Mouse (Mus musculus) retina, adult 2 months (tissue): ENCODE data around the gene Blm.

ENCODE experiments used
- DNase-seq: peaks from one replicate; pipeline ENCODE4 v3.0.0-alpha.2; 2012; ENCODE audit warnings: low read depth, low spot score

Gene Blm

DNA sequence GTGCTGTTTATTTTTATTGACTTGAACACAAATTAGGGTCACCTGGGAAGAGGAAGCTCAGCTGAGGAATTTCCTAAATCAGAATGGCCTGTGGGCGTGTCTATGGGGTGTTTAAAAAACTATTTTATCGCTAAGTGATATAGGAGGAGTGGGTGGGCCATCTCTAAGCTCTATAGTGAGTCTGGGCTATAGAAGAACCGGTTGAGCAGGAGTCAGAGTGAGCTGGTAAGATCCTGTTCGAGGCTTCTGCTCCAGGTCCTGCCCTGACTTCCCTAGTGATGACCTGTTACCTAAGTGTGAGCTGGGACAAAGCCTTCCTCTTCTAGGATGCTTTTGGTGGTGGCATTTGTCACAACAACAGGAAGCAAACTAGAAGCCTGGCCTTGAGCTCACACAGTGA lies 94.2 kb downstream of the Blm start:
- no peak for DNase-seq

DNA sequence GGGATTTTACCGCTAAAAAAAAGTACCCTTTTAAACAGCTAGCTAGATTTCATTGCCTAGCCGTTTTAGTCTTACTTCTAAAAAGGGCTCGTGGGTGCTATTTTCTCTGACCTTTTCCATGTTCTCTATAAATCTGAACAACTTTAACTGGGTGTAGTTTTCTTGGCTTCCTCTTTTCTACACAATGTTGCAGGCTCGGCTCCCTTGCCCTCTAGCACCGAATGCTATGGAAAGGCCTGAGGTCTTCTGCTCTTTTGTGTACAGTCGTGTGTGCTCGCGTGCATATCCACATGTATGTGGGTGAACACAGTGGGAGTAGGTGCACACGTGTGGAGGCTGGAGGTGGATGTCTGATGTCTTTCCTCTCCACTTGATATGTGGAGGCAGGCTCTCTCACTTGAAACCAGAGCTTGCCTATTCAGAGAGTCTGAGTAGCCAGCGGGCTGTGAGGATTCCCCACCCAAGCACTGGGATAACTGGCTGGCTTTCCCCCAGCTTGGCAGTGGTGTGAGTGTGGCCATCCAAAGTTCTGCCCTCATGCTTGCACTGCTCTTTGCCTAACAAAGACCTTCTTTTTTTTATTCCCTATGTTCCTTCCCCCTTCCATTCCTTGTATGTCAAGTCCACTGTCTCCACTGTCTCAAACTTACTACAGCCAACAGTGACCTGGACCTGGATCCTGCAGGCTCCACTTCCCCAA lies 95.0 kb downstream of the Blm start:
- no peak for DNase-seq

DNA sequence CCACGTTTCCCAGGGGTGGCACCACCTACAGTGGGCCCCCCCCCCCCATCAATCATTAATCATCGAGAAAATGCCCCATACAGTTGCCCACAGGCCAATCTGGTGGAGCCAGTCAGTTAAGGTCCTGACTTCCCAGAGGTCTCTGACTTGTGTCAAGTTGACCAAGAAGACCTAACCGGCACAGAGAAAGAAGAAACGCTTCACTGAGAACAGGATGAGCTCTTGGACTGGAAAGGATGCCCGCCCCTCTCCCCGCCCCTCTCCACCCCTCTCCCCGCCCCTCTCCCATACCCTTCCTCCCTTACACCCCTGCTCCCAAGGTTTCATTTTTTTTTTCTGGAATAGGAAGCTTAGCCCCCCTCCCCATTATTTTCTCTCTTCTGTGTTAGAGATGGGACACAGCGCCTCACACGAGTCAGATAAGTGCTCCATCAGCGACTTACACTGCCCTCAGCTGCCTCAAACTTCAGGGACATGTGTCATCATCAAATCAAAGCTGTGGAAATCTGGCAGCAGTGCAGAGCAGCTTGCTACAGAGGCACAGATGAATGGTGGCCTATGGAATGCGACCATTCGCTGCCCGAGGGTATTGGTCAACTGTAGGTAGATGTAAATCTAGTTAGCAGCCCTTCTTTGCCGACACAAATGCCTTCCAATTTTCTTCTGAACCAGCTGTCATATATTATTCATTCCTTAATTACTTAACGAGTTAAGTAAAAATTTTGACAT lies 95.7 kb downstream of the Blm start:
- DNase-seq: no peak

DNA sequence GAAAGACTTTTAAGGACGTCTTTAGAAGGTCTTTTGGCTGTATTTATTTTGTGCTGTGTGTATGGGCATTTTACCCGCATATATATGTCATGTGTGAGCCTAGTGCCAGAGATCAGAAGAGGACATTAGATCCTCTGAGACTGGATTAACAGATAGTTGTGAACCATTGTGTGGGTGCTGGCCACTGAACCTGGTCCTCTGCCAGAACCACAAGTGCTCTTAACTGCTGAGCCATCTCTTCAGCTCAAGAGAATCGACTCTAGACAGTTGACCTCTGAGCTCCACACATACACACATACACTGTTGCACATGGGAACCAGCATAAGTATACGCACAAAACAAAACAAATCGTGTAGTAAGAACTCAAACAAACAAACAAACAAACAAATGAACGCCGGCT lies 98.3 kb downstream of the Blm start:
- no peak for DNase-seq

DNA sequence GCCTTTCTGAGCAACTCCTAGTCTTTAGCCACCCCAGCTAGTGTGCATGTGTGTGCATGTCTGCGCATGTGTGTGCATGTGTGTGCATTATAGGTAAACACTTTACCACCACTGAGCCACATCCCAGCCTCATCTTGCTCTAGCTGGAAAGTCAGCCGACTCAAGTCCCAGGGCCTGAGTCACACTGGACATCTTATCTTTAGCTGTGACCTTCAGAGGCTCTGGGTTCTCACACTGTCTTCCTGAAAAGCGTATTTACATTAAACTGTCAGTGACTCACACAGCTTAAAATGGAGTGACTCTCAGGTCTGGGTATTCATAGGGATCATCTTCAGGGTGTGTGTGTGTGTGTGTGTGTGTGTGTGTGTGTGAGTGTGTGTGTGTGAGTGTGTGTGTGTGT lies 99.3 kb downstream of the Blm start:
- no peak for DNase-seq

DNA sequence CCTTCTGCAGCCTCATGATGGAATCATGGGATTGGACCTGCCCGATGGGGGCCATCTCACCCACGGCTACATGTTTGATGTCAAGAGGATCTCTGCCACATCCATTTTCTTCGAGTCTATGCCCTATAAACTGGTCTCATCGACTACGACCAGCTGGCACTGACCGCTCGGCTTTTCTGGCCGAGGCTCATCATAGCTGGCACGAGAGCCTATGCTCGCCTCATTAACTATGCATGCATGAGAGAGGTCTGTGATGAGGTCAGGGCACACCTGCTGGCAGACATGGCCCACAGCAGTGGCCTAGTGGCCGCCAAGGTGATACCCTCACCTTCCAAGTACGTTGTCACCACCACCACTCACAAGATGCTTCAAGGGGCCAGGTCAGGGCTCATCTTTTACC lies 105.3 kb downstream of the Blm start:
- DNase-seq: no peak

DNA sequence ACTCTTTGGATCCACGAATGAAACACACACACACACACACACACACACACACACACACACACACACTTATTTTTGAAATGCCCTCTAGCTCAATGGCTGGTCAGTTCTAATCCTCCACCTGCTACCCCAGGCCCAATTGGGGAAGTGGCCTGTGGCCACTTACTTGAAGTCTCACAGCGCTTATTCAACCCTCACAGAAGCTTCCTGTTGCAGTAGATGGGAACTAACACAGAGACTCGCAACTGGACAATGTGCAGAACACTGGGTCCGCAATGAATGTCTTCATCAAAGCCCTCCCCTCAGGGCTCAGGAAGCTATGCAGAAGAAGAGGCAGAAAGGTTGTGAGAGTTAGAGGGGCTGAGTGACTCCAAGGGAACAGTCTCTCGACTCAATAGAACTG lies 107.2 kb downstream of the Blm start:
- no peak for DNase-seq

DNA sequence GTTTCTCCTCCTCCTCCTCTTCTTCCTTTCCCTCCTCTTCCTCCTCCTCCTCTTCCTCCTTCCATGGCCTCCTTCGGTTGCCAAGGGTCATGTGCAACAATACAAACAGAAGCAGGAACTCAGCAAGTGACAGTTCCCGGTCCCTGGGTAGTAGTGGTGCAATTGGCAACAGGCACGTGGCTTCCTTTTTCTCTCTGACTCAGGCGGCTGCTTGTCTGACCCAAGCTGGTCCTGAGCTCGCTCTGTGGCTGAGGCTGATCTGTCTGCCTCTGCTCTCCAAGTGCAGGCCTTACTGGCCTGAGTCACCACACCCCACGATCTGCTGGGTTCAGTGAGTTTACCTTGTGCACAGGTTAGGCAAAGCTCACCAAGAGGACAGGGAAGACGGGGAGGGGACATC lies 108.6 kb downstream of the Blm start:
- DNase-seq: no peak

DNA sequence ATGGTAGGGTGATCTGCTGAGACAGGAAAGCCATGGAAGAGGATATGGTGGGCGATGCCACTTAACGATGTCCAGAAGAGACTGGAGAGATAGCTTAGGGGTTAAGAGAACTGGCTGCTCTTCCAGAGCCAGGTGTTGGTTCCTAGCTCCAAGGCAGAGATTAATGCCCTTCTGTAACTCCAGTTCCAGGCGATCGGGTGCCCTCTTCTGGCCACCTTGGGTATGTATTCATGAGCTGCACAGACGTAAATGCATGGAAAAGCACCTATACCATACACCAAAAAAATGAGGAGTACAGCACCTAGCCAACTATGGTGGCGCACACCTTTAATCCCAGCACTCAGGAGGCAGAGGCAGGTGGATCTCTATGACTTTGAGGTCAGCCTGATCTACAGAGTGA lies 110.2 kb downstream of the Blm start:
- no peak for DNase-seq

DNA sequence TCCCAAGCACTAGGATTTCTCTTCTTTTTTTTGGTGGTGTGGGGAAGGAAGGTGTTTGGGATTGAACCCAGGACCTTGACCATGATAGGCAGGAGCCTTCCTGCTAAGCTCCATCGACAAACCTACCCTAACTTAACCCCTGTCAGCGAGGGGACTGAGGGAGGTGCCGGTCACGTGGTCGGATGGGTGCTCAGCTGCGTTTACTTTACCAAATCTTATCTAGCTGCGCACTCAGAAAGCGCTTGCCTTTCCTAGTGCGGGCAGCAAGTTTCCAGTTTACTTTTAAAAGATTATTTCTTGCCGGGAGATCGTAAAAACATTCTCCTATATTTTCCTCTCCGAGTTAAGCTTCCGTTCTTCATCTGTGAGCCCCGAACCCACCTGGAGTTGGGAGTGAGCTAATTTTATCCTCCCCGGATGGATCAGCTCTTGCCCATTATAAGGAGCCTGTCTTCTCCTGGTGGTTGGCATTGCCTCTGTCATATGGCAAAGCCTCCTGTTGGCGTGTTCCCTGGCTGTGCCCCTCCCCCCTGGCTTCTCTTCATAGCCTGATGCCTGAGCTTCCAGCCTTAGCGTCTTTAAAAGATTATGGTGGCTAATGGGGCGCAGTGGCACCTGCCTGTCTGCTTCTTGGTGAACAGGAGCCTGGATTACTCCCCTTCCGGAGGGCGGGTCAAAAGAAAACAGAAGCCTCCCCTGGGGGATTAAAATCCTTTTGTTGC lies 112.0 kb downstream of the Blm start:
- peak; percentile 53 for DNase-seq

DNA sequence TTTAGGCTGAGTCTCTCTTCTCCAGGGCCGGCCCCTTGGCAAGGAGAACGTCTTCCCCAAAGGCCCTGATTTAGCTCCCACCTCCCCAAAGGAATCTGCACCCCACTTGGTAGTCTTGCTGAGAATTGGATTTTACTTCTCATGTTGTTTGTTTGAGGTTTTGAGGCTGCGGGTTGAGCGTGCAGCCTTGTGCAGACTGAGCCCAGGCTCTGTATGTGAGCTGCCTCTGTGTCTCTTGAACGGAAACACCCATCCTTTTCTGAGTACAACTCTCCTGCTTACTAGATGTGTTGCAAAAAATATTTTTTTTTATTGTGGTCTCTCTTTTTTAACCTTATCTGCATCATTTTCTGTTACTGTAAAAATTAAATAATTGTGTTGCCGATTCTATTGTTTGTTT lies 113.3 kb downstream of the Blm start:
- DNase-seq: no peak

DNA sequence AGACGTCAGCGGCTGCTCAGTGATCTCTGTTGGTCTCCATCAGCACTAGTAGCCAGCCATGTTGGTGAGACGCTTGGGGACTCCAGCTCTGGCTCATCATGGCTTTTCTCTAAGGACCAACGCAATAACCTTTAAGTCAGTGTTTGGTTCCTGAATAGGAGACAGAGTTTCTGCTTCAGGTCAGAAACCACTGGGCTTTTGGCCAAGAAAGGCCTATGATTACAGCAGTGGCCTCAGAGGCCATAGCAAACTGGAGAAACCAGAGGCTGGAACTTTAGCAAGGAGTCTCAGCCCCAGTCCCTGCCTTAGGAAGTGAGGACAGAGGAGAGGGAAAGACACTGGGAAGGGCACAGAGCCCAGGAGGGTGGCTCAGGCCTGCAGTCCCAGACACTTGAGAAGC lies 114.3 kb downstream of the Blm start:
- no peak for DNase-seq

DNA sequence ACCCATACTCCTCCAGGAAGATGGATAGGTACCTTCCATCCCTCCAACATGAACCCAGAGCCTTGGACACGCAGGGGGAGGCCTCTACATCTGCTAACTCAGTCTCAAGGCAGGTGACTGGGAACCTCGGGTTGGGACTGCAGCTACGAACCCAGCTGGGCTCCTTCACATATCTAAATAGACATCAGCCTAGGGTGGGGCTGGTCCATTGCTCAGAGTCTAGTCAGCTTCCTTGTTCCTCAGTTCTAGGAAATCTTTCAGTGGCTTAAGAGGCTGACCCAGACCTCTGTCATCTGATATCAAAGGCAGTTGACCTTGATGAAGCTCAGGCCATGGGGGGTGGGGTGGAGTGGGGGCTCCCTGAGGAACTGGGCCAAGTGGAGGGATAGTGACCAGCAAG lies 115.6 kb downstream of the Blm start:
- DNase-seq: no peak

DNA sequence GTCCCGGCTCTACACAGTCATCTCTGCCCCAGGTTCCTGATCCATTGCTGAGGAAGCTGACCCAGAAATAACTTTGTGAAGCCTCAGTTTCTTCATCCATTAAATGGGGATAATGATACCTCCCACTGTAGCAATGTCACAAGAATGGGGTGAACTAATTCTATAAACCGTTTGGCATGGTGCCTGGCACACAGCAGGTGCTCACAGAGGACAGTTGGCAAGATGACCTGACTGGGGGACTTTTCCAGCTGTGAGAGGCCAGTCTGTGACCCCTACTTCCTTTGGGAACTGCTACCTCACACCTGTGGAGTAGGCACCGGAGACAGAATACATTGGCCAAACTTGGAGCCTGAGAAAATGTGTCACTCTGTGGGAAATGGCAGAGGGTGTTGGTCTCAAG lies 116.9 kb downstream of the Blm start:
- DNase-seq: no peak

DNA sequence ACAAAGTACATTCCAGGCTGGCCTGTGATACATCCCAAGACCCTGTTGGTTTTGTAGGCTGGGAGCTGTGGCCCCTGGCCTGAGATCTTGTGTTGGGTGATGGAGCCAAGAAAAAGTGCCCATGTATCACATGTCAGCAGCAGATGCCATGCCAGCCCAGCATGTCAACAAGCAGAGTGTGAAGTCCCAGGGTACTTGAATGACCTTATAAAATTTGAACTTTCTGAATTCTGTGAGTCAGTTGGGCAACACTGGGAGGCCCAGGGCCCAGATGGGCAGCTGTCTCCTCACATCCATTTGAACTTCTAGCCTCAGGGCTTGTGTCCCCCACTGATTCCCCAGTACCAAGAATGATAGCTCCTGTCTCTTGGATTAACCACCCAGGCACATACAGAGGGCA lies 117.3 kb downstream of the Blm start:
- DNase-seq: no peak

DNA sequence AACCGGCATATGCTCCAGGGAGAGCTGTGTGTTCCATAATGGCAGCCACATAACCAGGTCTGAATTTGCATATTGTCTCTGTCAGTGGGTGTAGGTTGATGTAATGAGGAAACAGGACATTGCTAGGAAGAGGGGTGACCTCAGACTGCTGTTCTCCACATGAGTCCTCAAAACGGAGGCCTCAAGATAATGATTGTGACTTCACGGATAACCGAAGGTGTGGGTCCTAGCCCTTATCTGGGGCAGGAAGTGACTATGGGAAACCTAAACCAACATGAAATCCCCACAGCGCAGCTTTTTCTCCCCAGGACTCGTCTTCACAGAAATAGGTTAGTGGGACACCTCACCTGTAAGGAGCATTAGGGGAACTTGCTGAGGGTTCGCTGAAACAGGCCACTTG lies 118.0 kb downstream of the Blm start:
- DNase-seq: no peak

DNA sequence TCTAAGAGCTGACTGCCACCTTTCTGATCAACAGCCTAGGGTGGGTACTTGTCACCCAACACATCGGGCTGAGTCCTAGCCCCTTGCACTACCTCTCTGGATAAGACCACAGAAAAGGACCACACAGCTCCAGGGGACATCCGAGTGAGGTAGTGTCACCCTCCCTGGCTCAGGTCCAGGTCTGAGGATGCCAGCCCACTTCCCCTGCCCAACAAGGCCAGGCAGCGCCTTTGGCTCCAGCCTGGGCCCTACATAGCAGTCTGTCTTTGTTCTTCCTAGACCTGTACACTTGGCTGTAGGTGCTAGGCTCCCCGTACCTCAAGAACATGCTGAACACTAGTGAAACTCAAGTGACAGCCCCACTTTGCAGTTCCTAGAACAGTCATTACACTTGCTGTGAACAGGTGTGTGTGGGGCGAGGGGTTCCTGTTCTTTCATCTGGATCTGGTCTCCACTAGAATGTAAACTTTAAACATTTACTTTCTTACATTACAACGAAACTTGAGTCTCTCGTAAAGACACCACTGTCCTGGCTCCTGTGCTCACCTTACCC lies 120.5 kb downstream of the Blm start:
- DNase-seq: no peak

DNA sequence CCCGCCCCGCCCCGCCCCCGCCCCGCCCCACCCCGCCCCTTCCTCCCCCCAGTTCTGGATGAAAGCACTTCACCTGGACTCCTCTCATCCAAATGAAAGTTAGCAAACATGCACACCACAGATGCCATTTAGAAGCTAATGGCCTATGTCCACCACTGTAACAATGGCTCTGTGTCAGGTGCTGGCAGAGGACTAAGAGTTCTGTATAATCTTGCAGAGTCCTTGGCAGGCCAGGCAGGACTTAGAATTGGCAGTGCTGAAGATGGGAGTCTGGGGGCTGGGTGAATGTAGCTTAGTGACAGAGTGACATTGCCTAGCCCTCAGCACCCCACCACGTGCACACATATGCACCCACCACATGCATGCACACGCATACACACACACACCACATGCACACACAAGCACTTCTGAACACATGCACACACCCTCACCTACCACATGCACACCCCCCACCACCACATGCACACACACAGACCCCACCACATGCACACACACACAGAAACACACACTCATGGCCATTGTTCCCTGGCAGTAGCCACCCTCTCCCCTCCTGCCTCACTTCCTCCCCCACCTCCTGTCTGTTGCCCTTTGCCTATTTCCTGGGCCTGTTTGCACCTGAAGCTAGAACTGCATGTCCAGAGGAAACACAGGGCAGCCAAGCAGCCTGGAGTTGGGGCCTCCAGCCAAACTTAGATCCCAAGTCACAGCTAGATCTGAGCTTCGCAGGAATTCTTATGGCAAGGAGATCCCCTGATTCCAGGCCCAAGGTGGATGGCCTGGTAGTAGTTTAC lies 121.2 kb downstream of the Blm start:
- DNase-seq: no peak

DNA sequence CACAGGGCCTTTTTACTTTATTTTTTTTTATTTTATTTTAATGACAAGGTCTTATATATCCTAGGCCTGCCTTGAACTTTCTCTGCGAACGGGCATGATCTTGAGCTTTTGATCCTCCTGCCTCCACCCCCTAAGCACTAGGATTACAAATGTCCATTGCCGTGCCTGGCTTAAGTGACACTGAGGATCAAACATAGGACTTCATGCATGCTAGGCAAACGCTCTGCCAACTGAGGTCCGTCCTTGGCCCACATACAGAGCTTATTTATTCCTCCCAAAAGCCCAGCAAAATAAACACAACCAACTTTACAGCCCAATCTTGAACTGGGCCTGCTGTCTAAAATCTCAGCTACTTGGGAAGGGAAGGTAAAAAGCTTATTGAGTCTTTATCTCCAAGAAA lies 122.1 kb downstream of the Blm start:
- no peak for DNase-seq

DNA sequence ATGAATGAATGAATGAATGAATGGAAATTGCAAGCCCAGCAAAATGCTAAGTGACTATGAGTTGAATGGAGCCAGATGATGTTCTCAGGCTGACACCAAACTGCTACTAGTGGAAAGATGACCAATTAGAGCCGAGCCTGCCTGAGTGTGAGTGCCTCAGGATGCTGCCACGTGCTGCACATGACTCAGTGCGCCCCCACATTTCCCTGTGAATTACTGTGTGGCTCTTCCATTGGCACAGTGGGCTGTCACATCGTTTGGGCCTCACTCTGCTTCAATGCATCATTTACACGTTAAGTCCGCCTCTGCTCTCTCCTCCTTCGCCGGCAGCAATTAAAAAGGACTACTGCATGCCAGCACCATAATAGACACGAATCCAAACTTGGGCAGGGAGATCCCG lies 122.6 kb downstream of the Blm start:
- no peak for DNase-seq

DNA sequence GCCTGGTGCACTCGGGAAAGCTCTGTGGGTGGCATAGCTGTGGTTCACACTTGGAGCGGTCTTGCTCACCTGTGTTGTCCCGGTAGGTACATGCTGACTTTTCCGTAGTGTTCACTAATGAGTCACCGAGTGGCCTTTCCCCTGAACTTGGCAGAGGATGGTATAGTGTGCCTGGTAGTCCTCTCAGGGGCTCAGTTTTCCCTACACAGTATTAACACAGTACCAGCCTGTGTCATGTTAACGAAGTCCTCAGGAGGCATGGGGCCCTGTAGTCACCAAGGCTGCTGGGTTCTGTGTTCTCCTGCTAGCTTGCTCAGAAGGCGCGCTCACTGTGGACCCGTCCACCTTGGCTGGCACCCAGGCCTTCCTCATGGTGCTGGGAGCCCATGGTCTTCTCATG lies 124.5 kb downstream of the Blm start:
- no peak for DNase-seq

DNA sequence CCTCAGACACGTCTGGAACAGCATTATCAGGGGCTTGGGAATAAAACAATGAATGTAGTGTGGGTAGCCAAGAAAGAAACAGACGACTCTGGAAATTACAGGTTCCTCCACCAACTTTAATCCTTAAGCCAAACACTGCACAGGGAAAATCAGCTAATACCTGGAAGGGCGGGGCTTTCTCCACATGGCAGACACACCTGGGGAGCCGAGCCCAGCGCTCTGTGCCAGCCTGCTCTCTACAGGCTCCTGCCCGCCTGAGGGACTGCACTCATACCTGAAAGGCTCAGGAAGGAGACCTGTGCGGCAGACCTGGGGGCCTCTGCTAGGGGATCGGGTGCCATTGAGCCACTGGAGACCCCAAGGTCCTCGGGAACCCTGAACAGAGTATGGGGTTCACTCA lies 127.2 kb downstream of the Blm start:
- no peak for DNase-seq
